Mouse (Mus musculus) left cerebral cortex, adult 2 months (tissue): ENCODE results near the gene Slc26a11. TPM values are rescaled to one million over a fixed set of nuclear protein-coding genes. Genes with fewer than 3 reads are reported as not detected.

ENCODE experiments used
- DNase-seq, 2 experiments: peaks; one replicate each; pipeline ENCODE4 v3.0.0; 2021 to 2022; ENCODE audit warnings: low spot score in 2 of 2, mixed read lengths in 1 of 2; ENCODE audit errors: extremely low spot score in 1 of 2
- H3K27ac ChIP-seq: fragments of 200-600 bp; 2 replicates; pipeline ENCODE4 v1.8.1; 2022
- H3K4me3 ChIP-seq: fragments of 200-600 bp; 2 replicates; pipeline ENCODE4 v1.8.1; 2022
- CTCF ChIP-seq: fragments of 200-600 bp; IDR thresholded peaks from 2 replicates; pipeline ENCODE4 v1.8.1; 2022; ENCODE audit warnings: antibody characterized with exemption, mild to moderate bottlenecking, moderate library complexity
- intact Hi-C: fragments of 180-260 bp; cut with DNase I; formaldehyde crosslinking; loops from one replicate; pipeline ENCODE4 v1.15.1; 2025
- microRNA-seq, 2 experiments: library from miRNA; unstranded; fragments of <30 nt; microRNA quantifications; one replicate each; pipeline ENCODE4 v1.2.0; 2021
- total RNA-seq, 2 experiments: library from RNA; stranded (reverse); gene quantifications; 2 replicates each; pipeline ENCODE4 v1.2.3; 2021

Slc26a11 gene
- total RNA-seq, 2 experiments from 2014 or later = 3.9 TPM

DNA sequence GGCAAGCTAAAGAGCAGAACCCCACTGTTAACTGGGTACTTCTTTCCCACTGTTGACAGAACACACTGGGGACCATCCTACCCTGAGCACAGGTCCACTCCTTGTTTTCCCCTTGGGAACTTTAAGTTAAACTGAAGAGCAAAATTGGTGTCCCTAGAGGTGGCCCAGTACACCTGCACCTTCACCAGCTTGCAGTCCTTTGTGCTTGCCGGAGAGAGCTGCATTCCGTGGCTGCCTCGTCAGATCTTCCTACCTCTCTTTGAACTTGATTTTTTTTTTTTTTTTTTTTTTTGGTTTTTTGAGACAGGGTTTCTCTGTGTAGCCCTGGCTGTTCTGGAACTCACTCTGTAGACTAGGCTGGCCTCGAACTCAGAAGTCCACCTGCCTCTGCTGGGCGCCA, 65.1 kb downstream of the Slc26a11 start:
- intact Hi-C loops = no loop called here
- H3K27ac ChIP-seq = no peak overlapping the region
- no peak overlapping the region for H3K4me3 ChIP-seq
- no peak for DNase-seq
- no peak for TF ChIP-seq CTCF

GRCm38 (mm10) chr11:119427431-119427830, 72.1 kb downstream of the Slc26a11 start:
- Histone ChIP-seq H3K4me3 (no peak overlapping the region), H3K27ac (no peak overlapping the region)
- no peak for TF ChIP-seq CTCF
- intact Hi-C loops = no loop called here
- no peak for DNase-seq

DNA sequence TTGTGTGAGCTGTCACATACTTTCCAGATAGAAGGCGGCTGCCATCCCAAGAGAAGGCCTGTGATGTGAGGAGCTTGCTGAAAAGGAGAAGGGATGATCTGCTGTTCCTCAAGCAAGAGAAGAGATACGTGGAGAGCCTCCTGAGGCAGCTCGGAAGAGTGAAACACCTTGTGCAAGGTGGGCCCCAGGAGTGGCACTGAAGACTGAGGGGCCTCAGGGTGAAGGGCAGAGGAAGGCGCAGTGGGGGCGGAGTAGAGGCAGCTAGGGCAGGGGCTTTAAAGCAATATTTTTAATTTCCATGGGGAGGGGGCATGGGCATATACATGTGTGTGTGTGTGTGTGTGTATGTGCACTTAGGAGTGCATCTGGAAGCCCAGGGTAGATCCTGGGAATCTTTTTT, 72.6 kb downstream of the Slc26a11 start:
- intact Hi-C loops = no loop called here
- no peak for TF ChIP-seq CTCF
- DNase-seq = no peak
- Histone ChIP-seq H3K4me3 (no peak overlapping the region), H3K27ac (no peak overlapping the region)

- DNase-seq = no peak
- no peak overlapping the region for H3K4me3 ChIP-seq
- H3K27ac ChIP-seq = no peak overlapping the region
- intact Hi-C loops = no loop called here
- no peak for TF ChIP-seq CTCF
Measured at GRCm38 (mm10) chr11:119428649-119429136, 73.3 kb downstream of the Slc26a11 start.

Small RNAs within 50 kb of the gene (microRNA-seq; reads per million reads assigned to microRNA genes)
- gene Mir1932 = 0 reads per million in 2 experiments

Other genes starting within 250 kb of the Slc26a11 start
- 10 to 100 TPM; 25.2 to 34.6 TPM for gene Tbc1d16, start 127.1 kb upstream of the Slc26a11 start, total RNA-seq
- 1 to 10 TPM; 1.3 to 1.5 TPM for gene Ccdc40, start 127.0 kb upstream of the Slc26a11 start, total RNA-seq
- gene Gaa, start 87.7 kb upstream of the Slc26a11 start, total RNA-seq = 100 to 1,000 TPM; 241 to 268 TPM
- 10 to 100 TPM; 68.7 to 78.6 TPM for gene Eif4a3, start 55.5 kb upstream of the Slc26a11 start, total RNA-seq
- gene Card14, start 47.8 kb upstream of the Slc26a11 start, total RNA-seq = under 1 TPM; 0.19 to 0.27 TPM
- gene Sgsh, start within 50 bp of the Slc26a11 start, total RNA-seq = 1 to 10 TPM; 4.6 to 5.0 TPM
- 1 to 10 TPM; 3.4 to 3.9 TPM for gene Rnf213, start 37.5 kb downstream of the Slc26a11 start, total RNA-seq
- gene Endov, start 135.8 kb downstream of the Slc26a11 start, total RNA-seq = 10 to 100 TPM; 31.3 to 35.3 TPM
- gene Nptx1, start 192.2 kb downstream of the Slc26a11 start, total RNA-seq = 100 to 1,000 TPM; 247 to 272 TPM
- gene Rptor, start 247.3 kb downstream of the Slc26a11 start, total RNA-seq = 10 to 100 TPM; 64.2 to 70.0 TPM